Mouse (Mus musculus): ENCODE results near the gene Flvcr1. TPM values are rescaled to one million over a fixed set of nuclear protein-coding genes. Genes with fewer than 3 reads are reported as not detected.

The Flvcr1 gene
- polyA plus RNA-seq, 1 experiment from 2014 or later = 6.9 TPM

DNA sequence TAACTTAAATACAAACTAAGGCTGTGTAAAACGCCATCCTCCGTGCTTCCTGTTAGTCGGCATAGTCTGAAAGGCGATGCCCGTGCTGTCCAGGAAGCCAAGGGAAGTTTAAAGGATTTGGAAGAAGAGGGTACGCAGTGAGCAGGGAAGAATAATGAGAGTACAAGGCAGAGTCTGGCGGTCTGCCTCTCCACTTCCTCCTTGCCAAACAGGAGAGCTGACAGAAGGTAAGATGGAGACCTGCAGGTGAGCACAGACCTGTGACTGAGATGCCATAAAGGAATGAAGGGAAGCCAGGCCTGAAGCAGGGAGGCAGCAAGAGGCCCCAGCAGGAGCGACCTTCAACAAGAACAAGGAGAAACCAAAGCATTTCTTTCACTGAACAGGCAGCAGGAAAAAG is 51.8 kb downstream of the Flvcr1 start:
- 90% methylated on average over 8 of the region's 8 CpGs for WGBS
- Histone ChIP-seq H3K4me3 (no peak overlapping the region), H3K4me1 (peaks cover 47% of the 10 kb centered on the region), H3K27me3 (no peaks in the 10 kb centered on the region), H3K9me3 (no peaks in the 10 kb centered on the region), H3K36me3 (peaks cover 38% of the 10 kb centered on the region), H3K9ac (replicated peaks) (no peak overlapping the region), H3K27ac (replicated peaks) (no peak overlapping the region), H3K4me2 (replicated peaks) (no peak overlapping the region)
- ATAC-seq (replicated peaks) = no peak

DNA sequence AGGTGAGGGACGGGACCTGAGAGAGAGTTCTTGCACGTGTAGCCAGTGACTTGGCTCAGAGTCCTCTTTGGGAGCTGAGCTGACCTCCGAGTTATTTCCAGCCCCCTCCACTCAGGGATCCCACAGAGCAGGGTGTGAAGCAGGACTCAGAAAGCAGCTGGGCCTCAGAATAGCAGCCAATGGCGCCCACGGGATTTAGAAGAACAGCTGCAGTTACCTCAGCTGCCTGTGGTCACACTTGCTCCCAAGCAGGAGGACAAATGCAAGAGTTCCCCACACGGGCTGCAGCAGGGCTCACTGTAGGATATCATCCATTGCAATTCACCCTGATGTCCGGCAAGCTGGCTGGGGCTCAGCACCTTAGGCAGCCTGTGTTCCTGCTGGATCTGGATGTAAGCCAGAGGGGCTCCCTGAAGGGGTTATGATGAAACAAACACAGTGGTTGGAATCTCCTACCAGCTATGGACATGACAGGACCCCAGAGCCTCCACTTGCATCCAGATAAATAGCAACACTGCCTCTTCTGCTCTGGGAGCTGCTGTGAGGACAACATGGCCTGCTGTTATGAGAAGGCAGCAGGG is 53.3 kb downstream of the Flvcr1 start:
- Histone ChIP-seq H3K27ac (replicated peaks) (0 out of 2 replicates have a peak overlapping the region, but pooled peaks have one; percentile 47), H3K9ac (replicated peaks) (no peak overlapping the region), H3K4me3 (no peak overlapping the region), H3K9me3 (no peaks in the 10 kb centered on the region), H3K27me3 (no peaks in the 10 kb centered on the region), H3K4me1 (peaks cover 44% of the 10 kb centered on the region), H3K4me2 (replicated peaks) (no peak overlapping the region), H3K36me3 (peaks cover 51% of the 10 kb centered on the region)
- 66% methylated on average over 7 of the region's 7 CpGs for WGBS
- no peak for ATAC-seq (replicated peaks)

DNA sequence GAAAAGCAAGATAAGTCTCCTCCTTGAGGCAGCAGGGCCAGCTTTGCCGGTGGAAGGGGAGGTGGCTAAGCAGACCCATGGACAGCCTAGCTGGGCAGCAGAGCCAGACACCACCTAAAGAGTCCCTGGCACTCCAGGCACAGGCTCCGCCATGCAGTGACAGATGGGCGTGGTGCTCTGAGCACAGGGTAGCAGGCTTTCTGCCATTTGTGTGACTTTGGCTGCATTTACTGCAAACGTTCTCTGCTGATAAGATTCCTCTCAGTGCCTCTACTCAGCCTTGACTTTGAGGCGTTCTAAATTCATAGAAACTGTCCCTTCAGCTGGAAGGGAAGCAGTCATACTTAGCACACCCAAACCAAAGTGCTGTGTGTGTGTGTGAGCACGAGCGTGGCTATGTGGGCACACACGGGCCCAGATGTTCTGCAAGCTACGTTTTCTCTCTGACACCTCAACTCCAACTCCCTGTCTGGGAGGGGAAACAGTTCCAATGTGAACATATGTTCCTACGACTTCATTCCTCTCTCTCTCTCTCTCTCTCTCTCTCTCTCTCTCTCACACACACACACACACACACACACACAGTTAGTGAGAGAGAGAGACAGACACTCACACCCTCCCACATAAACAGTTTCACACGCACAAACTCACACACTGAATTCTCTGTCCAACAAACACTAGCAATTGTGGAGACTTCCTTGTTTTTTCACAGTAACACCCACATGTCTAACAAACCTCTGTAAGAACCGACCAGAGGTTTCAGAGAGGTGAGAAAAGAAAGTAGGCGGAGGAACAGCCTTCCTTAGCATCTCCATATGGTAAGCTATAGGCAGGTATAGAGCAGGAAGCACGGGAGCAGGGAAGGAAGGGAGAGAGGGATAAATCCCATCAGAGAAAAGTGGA is 54.0 kb downstream of the Flvcr1 start:
- no peak overlapping the region for H3K4me2 ChIP-seq (replicated peaks)
- H3K4me1 ChIP-seq = peaks cover 37% of the 10 kb centered on the region
- H3K36me3 ChIP-seq = peaks cover 51% of the 10 kb centered on the region
- H3K9me3 ChIP-seq = no peaks in the 10 kb centered on the region
- H3K27ac ChIP-seq (replicated peaks) = peak overlapping the region; percentile 47
- H3K4me3 ChIP-seq = no peak overlapping the region
- ATAC-seq (replicated peaks) = no peak
- 86% methylated on average over 14 of the region's 14 CpGs for WGBS
- no peaks in the 10 kb centered on the region for H3K27me3 ChIP-seq
- H3K9ac ChIP-seq (replicated peaks) = no peak overlapping the region

DNA sequence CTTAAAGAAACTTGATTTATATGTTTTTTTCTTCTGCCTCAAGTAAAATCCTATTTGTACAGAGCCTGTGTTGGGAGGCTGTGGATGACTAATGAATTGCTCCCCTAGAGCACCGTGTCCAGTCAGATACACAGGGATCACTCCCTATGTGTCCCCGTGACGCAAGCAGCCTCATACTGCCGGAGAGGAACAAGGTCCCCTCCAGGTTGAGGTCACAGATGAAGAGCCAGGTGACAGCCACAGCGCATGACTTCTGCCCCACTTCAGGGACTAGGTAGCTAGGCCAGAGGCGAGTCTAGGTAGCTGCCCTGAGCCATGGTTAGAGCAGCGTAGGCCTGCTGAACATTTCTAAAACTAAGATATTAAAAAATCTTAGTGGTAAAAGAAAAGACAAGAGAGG is 57.9 kb downstream of the Flvcr1 start:
- no peak for ATAC-seq (replicated peaks)
- Histone ChIP-seq H3K9me3 (no peaks in the 10 kb centered on the region), H3K4me3 (no peak overlapping the region), H3K27me3 (no peaks in the 10 kb centered on the region), H3K4me2 (replicated peaks) (no peak overlapping the region), H3K27ac (replicated peaks) (no peak overlapping the region), H3K4me1 (peaks cover 8% of the 10 kb centered on the region), H3K9ac (replicated peaks) (no peak overlapping the region), H3K36me3 (peaks cover 61% of the 10 kb centered on the region)
- WGBS = 94% methylated on average over 7 of the region's 7 CpGs

DNA sequence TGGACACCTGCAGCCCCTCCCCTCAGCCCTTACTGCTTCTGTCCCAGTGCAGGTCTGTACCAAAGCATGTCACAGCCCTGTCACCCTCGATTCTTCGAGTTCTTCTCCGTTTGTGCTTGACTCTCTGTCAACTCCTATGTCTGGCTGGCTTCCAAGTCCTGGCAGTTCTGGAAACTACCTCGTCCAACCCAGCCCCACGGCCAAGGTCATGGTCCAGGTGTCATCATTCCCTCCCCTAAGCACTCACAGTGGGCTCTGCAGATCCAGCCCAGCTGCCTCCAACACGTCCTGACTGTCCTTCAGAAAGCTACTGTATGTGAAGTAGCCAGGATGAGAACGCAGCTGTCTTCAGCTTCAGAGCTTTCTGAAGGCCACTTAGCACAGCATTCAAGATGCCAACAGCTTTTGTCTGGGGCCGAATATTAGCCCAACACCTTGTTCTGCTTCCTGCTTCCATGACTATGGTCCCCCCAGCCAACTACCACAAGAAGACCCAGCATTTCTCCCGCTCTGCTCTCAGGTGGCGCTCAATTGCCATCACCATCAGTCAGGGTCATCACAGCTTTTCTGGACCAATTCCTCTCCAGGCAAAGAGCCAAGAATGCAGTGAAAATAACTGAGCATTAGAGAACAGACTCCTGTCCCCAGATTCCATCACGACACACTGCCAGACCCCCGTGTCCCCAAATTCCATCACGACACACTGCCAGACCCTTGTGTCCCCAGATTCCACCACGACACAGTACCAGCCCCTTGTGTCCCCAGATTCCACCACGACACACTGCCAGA is 60.8 kb downstream of the Flvcr1 start:
- no peak for ATAC-seq (replicated peaks)
- Histone ChIP-seq H3K9ac (replicated peaks) (no peak overlapping the region), H3K4me3 (no peak overlapping the region), H3K4me2 (replicated peaks) (no peak overlapping the region), H3K4me1 (no peaks in the 10 kb centered on the region), H3K27ac (replicated peaks) (no peak overlapping the region), H3K36me3 (peaks cover 66% of the 10 kb centered on the region), H3K9me3 (no peaks in the 10 kb centered on the region), H3K27me3 (no peaks in the 10 kb centered on the region)
- 82% methylated on average over 15 of the region's 15 CpGs for WGBS

DNA sequence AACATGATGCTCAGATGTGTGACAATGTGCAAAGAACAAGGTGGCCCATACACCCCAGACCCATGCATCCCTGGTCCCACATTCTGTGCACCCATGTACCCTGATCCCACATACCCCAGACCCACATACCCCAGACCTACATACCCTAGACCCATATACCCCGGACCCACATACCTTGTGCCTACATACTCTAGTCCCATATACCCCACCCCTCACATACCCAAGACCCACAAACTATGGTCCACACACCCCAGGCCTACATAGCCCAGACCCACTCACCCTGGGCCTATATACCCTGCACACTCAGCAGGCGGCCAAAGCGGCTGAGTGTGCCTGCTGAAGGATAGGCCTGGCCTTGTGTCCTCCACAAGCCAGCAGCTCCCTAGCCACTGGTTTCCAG is 63.2 kb downstream of the Flvcr1 start:
- H3K9ac ChIP-seq (replicated peaks) = no peak overlapping the region
- H3K36me3 ChIP-seq = peaks cover 71% of the 10 kb centered on the region
- no peak overlapping the region for H3K4me3 ChIP-seq
- WGBS = 90% methylated on average over 3 of the region's 3 CpGs
- H3K27ac ChIP-seq (replicated peaks) = no peak overlapping the region
- ATAC-seq (replicated peaks) = no peak
- H3K4me1 ChIP-seq = no peaks in the 10 kb centered on the region
- H3K9me3 ChIP-seq = no peaks in the 10 kb centered on the region
- H3K4me2 ChIP-seq (replicated peaks) = no peak overlapping the region
- no peaks in the 10 kb centered on the region for H3K27me3 ChIP-seq

DNA sequence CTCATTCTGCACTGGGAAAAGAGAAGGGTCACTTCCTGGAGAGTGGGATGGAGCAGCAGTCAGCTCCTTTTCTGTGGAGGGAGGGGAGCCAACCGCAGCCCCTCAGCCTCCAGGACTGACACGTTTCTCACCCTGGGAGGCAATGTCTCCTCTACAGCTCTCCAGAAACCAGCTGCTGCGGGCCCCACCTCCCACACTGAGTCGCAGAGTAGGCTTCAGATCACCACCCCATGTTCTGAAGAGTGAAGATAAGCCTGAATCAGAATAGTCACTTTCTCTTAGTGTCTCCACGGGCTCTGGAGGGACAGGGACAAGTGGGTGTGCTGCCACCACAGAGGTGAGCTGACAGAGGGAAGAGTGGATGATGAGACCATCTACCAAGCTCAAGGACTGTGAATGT is 67.1 kb downstream of the Flvcr1 start:
- Histone ChIP-seq H3K27me3 (no peaks in the 10 kb centered on the region), H3K27ac (replicated peaks) (no peak overlapping the region), H3K4me1 (no peaks in the 10 kb centered on the region), H3K4me3 (no peak overlapping the region), H3K9me3 (no peaks in the 10 kb centered on the region), H3K9ac (replicated peaks) (no peak overlapping the region), H3K4me2 (replicated peaks) (no peak overlapping the region), H3K36me3 (peaks cover 89% of the 10 kb centered on the region)
- WGBS = 88% methylated on average over 5 of the region's 5 CpGs
- ATAC-seq (replicated peaks) = no peak

Other genes with a start within 250 kb of the Flvcr1 start
- gene Rps6kc1, start 114.4 kb downstream of the Flvcr1 start, polyA plus RNA-seq (2015; fragmentation: Nextera tagmentation; extraction: Ambion mirVana) = 27.9 and 28.4 TPM in 2 replicates
- 64.6 and 67.6 TPM in 2 replicates for gene Angel2, start 101.0 kb downstream of the Flvcr1 start, polyA plus RNA-seq (2015; fragmentation: Nextera tagmentation; extraction: Ambion mirVana)
- 84.1 and 88.7 TPM in 2 replicates for gene Vash2, start 46.9 kb downstream of the Flvcr1 start, polyA plus RNA-seq (2015; fragmentation: Nextera tagmentation; extraction: Ambion mirVana)
- not detected in 2 replicates for gene Spata45, start 10.5 kb upstream of the Flvcr1 start, polyA plus RNA-seq (2015; fragmentation: Nextera tagmentation; extraction: Ambion mirVana)
- gene Tatdn3, start 36.8 kb upstream of the Flvcr1 start, polyA plus RNA-seq (2015; fragmentation: Nextera tagmentation; extraction: Ambion mirVana) = 10.3 and 12.6 TPM in 2 replicates
- 9.7 and 10.5 TPM in 2 replicates for gene Nsl1, start 36.9 kb upstream of the Flvcr1 start, polyA plus RNA-seq (2015; fragmentation: Nextera tagmentation; extraction: Ambion mirVana)
- 1.6 and 1.9 TPM in 2 replicates for gene Batf3, start 71.7 kb upstream of the Flvcr1 start, polyA plus RNA-seq (2015; fragmentation: Nextera tagmentation; extraction: Ambion mirVana)
- gene Fam71a, start 138.7 kb upstream of the Flvcr1 start, polyA plus RNA-seq (2015; fragmentation: Nextera tagmentation; extraction: Ambion mirVana) = not detected in 2 replicates
- 1.1 and 1.5 TPM in 2 replicates for gene Atf3, start 191.9 kb upstream of the Flvcr1 start, polyA plus RNA-seq (2015; fragmentation: Nextera tagmentation; extraction: Ambion mirVana)

Measured in forebrain, embryonic 15.5 days (tissue).